Mouse (Mus musculus): ENCODE measurements around the gene Adarb1. TPM values are rescaled to one million over a fixed set of nuclear protein-coding genes. Genes with fewer than 3 reads are reported as not detected.

Gene Adarb1
- polyA plus RNA-seq, 1 experiment from 2014 or later, result 18.2 TPM

GRCm38 (mm10) chr10:77451822-77452221, 33.8 kb upstream of the Adarb1 start:
- WGBS, result 94% methylated on average over 4 of the region's 4 CpGs
- Histone ChIP-seq H3K4me1 (ENCODE audit: control insufficient read depth, insufficient read depth, low read length) (no peaks in the 10 kb centered on the region), H3K4me3 (ENCODE audit: low read depth, low read length) (no peak overlapping the region), H3K27me3 (ENCODE audit: control insufficient read depth, insufficient read depth, low read depth, low read length) (no peaks in the 10 kb centered on the region), H3K9ac (ENCODE audit: low read depth, low read length) (no peak overlapping the region), H3K9me3 (replicated peaks; ENCODE audit: control insufficient read depth, low read length, poor library complexity, severe bottlenecking) (0 out of 2 replicates have a peak, but pooled peaks cover 2% of the 10 kb centered on the region), H3K36me3 (ENCODE audit: control insufficient read depth, insufficient read depth, low read length) (no peaks in the 10 kb centered on the region), H3K4me2 (ENCODE audit: low read length) (no peak overlapping the region), H3K27ac (ENCODE audit: low read length) (no peak overlapping the region)
- no peak for ATAC-seq

GRCm38 (mm10) chr10:77450159-77450464, 32.0 kb upstream of the Adarb1 start:
- Histone ChIP-seq H3K9me3 (replicated peaks; ENCODE audit: control insufficient read depth, low read length, poor library complexity, severe bottlenecking) (peaks cover 2% of the 10 kb centered on the region; the same call in 1 of the 2 replicates), H3K27me3 (ENCODE audit: control insufficient read depth, insufficient read depth, low read depth, low read length) (no peaks in the 10 kb centered on the region), H3K4me2 (ENCODE audit: low read length) (no peak overlapping the region), H3K4me1 (ENCODE audit: control insufficient read depth, insufficient read depth, low read length) (no peaks in the 10 kb centered on the region), H3K27ac (ENCODE audit: low read length) (no peak overlapping the region), H3K9ac (ENCODE audit: low read depth, low read length) (no peak overlapping the region), H3K36me3 (ENCODE audit: control insufficient read depth, insufficient read depth, low read length) (no peaks in the 10 kb centered on the region), H3K4me3 (ENCODE audit: low read depth, low read length) (no peak overlapping the region)
- ATAC-seq, result no peak

GRCm38 (mm10) chr10:77449315-77450158, 31.5 kb upstream of the Adarb1 start:
- Histone ChIP-seq H3K27me3 (ENCODE audit: control insufficient read depth, insufficient read depth, low read depth, low read length) (no peaks in the 10 kb centered on the region), H3K9ac (ENCODE audit: low read depth, low read length) (no peak overlapping the region), H3K4me1 (ENCODE audit: control insufficient read depth, insufficient read depth, low read length) (no peaks in the 10 kb centered on the region), H3K27ac (ENCODE audit: low read length) (no peak overlapping the region), H3K4me2 (ENCODE audit: low read length) (0 out of 2 replicates have a peak overlapping the region, but pooled peaks have one; percentile 19), H3K4me3 (ENCODE audit: low read depth, low read length) (0 out of 2 replicates have a peak overlapping the region, but pooled peaks have one; percentile 5), H3K36me3 (ENCODE audit: control insufficient read depth, insufficient read depth, low read length) (no peaks in the 10 kb centered on the region), H3K9me3 (replicated peaks; ENCODE audit: control insufficient read depth, low read length, poor library complexity, severe bottlenecking) (peaks cover 2% of the 10 kb centered on the region; the same call in 1 of the 2 replicates)
- 49% methylated on average over 22 of the region's 23 CpGs for WGBS
- ATAC-seq, result no peak

GRCm38 (mm10) chr10:77448698-77449247, 30.7 kb upstream of the Adarb1 start:
- no peak overlapping the region for H3K4me3 ChIP-seq (ENCODE audit: low read depth, low read length)
- 61% methylated on average over 6 of the region's 6 CpGs for WGBS
- no peak for ATAC-seq
- H3K27ac ChIP-seq (ENCODE audit: low read length), result no peak overlapping the region
- H3K4me2 ChIP-seq (ENCODE audit: low read length), result no peak overlapping the region
- H3K4me1 ChIP-seq (ENCODE audit: control insufficient read depth, insufficient read depth, low read length), result no peaks in the 10 kb centered on the region
- no peaks in the 10 kb centered on the region for H3K36me3 ChIP-seq (ENCODE audit: control insufficient read depth, insufficient read depth, low read length)
- H3K9ac ChIP-seq (ENCODE audit: low read depth, low read length), result no peak overlapping the region
- no peaks in the 10 kb centered on the region for H3K27me3 ChIP-seq (ENCODE audit: control insufficient read depth, insufficient read depth, low read depth, low read length)
- peaks cover 2% of the 10 kb centered on the region; the same call in 1 of the 2 replicates for H3K9me3 ChIP-seq (replicated peaks; ENCODE audit: control insufficient read depth, low read length, poor library complexity, severe bottlenecking)

- no peak for ATAC-seq
- H3K4me2 ChIP-seq (ENCODE audit: low read length), result no peak overlapping the region
- 65% methylated on average over 7 of the region's 7 CpGs for WGBS
These were observed 30.1 kb upstream of the Adarb1 start for GRCm38 (mm10) chr10:77448209-77448608.

GRCm38 (mm10) chr10:77447755-77448154, 29.7 kb upstream of the Adarb1 start:
- peaks cover 1% of the 10 kb centered on the region; the same call in 1 of the 2 replicates for H3K9me3 ChIP-seq (replicated peaks; ENCODE audit: control insufficient read depth, low read length, poor library complexity, severe bottlenecking)
- no peaks in the 10 kb centered on the region for H3K4me1 ChIP-seq (ENCODE audit: control insufficient read depth, insufficient read depth, low read length)
- no peak overlapping the region for H3K9ac ChIP-seq (ENCODE audit: low read depth, low read length)
- H3K27ac ChIP-seq (ENCODE audit: low read length), result no peak overlapping the region
- ATAC-seq, result no peak
- no peak overlapping the region for H3K4me3 ChIP-seq (ENCODE audit: low read depth, low read length)
- no peak overlapping the region for H3K4me2 ChIP-seq (ENCODE audit: low read length)
- H3K27me3 ChIP-seq (ENCODE audit: control insufficient read depth, insufficient read depth, low read depth, low read length), result no peaks in the 10 kb centered on the region
- no peaks in the 10 kb centered on the region for H3K36me3 ChIP-seq (ENCODE audit: control insufficient read depth, insufficient read depth, low read length)
- 6% methylated on average over 2 of the region's 2 CpGs for WGBS

More at GRCm38 (mm10) chr10:77448209-77448608, 30.1 kb upstream of the Adarb1 start:
- Histone ChIP-seq H3K9me3 (replicated peaks; ENCODE audit: control insufficient read depth, low read length, poor library complexity, severe bottlenecking) (peaks cover 2% of the 10 kb centered on the region; the same call in 1 of the 2 replicates), H3K27me3 (ENCODE audit: control insufficient read depth, insufficient read depth, low read depth, low read length) (no peaks in the 10 kb centered on the region), H3K36me3 (ENCODE audit: control insufficient read depth, insufficient read depth, low read length) (no peaks in the 10 kb centered on the region), H3K27ac (ENCODE audit: low read length) (no peak overlapping the region), H3K9ac (ENCODE audit: low read depth, low read length) (no peak overlapping the region), H3K4me3 (ENCODE audit: low read depth, low read length) (no peak overlapping the region), H3K4me1 (ENCODE audit: control insufficient read depth, insufficient read depth, low read length) (no peaks in the 10 kb centered on the region)

GRCm38 (mm10) chr10:77442250-77442649, 24.2 kb upstream of the Adarb1 start:
- Histone ChIP-seq H3K27ac (ENCODE audit: low read length) (no peak overlapping the region), H3K4me2 (ENCODE audit: low read length) (no peak overlapping the region), H3K36me3 (ENCODE audit: control insufficient read depth, insufficient read depth, low read length) (no peaks in the 10 kb centered on the region), H3K9me3 (replicated peaks; ENCODE audit: control insufficient read depth, low read length, poor library complexity, severe bottlenecking) (no peaks in the 10 kb centered on the region; the same call in 1 of the 2 replicates), H3K9ac (ENCODE audit: low read depth, low read length) (no peak overlapping the region), H3K4me3 (ENCODE audit: low read depth, low read length) (no peak overlapping the region), H3K4me1 (ENCODE audit: control insufficient read depth, insufficient read depth, low read length) (no peaks in the 10 kb centered on the region), H3K27me3 (ENCODE audit: control insufficient read depth, insufficient read depth, low read depth, low read length) (no peaks in the 10 kb centered on the region)
- WGBS, result 80% methylated on average over 4 of the region's 4 CpGs
- no peak for ATAC-seq

- Histone ChIP-seq H3K36me3 (ENCODE audit: control insufficient read depth, insufficient read depth, low read length) (no peaks in the 10 kb centered on the region), H3K27me3 (ENCODE audit: control insufficient read depth, insufficient read depth, low read depth, low read length) (no peaks in the 10 kb centered on the region), H3K9ac (ENCODE audit: low read depth, low read length) (no peak overlapping the region), H3K9me3 (replicated peaks; ENCODE audit: control insufficient read depth, low read length, poor library complexity, severe bottlenecking) (no peaks in the 10 kb centered on the region; the same call in 1 of the 2 replicates), H3K4me2 (ENCODE audit: low read length) (no peak overlapping the region), H3K4me1 (ENCODE audit: control insufficient read depth, insufficient read depth, low read length) (no peaks in the 10 kb centered on the region), H3K27ac (ENCODE audit: low read length) (no peak overlapping the region), H3K4me3 (ENCODE audit: low read depth, low read length) (no peak overlapping the region)
- ATAC-seq, result no peak
- 87% methylated on average over 3 of the region's 3 CpGs for WGBS
These were observed 23.7 kb upstream of the Adarb1 start for GRCm38 (mm10) chr10:77441812-77442211.

Measured in midbrain, embryonic 16.5 days (tissue).